Mouse (Mus musculus) mouse trophoblast stem cell (cell line): Measurements from ENCODE around the gene Hoxc13.

ENCODE experiments used
- in situ Hi-C, 2 experiments: fragments of 300-500 bp; cut with MseI, MboI; formaldehyde crosslinking; loops; 2 replicates in 1 of 2; 3 replicates in 1 of 2; pipeline ENCODE4 v1.15.1; 2025

The Hoxc13 gene

GRCm38 (mm10) chr15:102963259-102963658 is 42.4 kb downstream of the Hoxc13 start:
- in situ Hi-C loops, result no loop called here

- in situ Hi-C loops, result no loop called here
These were observed 43.1 kb downstream of the Hoxc13 start for GRCm38 (mm10) chr15:102963671-102964640.

- in situ Hi-C loops, result no loop called here
These were observed 44.3 kb downstream of the Hoxc13 start for GRCm38 (mm10) chr15:102965003-102965891.

- in situ Hi-C loops, result no loop called here
These were observed 45.2 kb downstream of the Hoxc13 start for GRCm38 (mm10) chr15:102965892-102966775.

GRCm38 (mm10) chr15:102966776-102967311 is 45.9 kb downstream of the Hoxc13 start, which contains the start of gene Hoxc10:
Gene Hoxc10, plus strand, starts transcription at chr15:102966796.
- in situ Hi-C loops, result no loop called here

- in situ Hi-C loops, result no loop called here
These were observed 46.3 kb downstream of the Hoxc13 start, which contains the start of gene Hoxc5 for GRCm38 (mm10) chr15:102967312-102967510. Gene Hoxc5, plus strand, starts transcription at chr15:102967443.

- in situ Hi-C loops, result no loop called here
These were observed 46.9 kb downstream of the Hoxc13 start for GRCm38 (mm10) chr15:102967511-102968397.

- in situ Hi-C loops, result no loop called here
These were observed 48.4 kb downstream of the Hoxc13 start for GRCm38 (mm10) chr15:102969296-102969695.

GRCm38 (mm10) chr15:102970740-102971139 is 49.8 kb downstream of the Hoxc13 start:
- in situ Hi-C loops, result no loop called here

GRCm38 (mm10) chr15:102972254-102972653 is 51.4 kb downstream of the Hoxc13 start:
- in situ Hi-C loops, result no loop called here

- in situ Hi-C loops, result no loop called here
These were observed 51.9 kb downstream of the Hoxc13 start for GRCm38 (mm10) chr15:102972753-102973152.

- in situ Hi-C loops, result no loop called here
These were observed 54.1 kb downstream of the Hoxc13 start for GRCm38 (mm10) chr15:102975034-102975433.

GRCm38 (mm10) chr15:102975688-102976111 is 54.8 kb downstream of the Hoxc13 start:
- in situ Hi-C loops, result no loop called here

- in situ Hi-C loops, result no loop called here
These were observed 55.3 kb downstream of the Hoxc13 start, which contains the start of gene Hoxc9 for GRCm38 (mm10) chr15:102976171-102976570. Gene Hoxc9, plus strand, starts transcription at chr15:102976439.

- in situ Hi-C loops, result no loop called here
These were observed 55.9 kb downstream of the Hoxc13 start for GRCm38 (mm10) chr15:102976631-102977422.

- in situ Hi-C loops, result no loop called here
These were observed 56.6 kb downstream of the Hoxc13 start for GRCm38 (mm10) chr15:102977423-102977974.
